Mouse (Mus musculus): Measurements from ENCODE around the gene Ctrb1. TPM values are rescaled to one million over a fixed set of nuclear protein-coding genes. Genes with fewer than 3 reads are reported as not detected.
A peak's percentile ranks its signal among the peaks of the same experiment; 100 is the strongest.
"Not testable (repeated sequence)": the region's sequence is repeated elsewhere in the genome, so short reads cannot be mapped to it uniquely, and the experiment has no call there.

The Ctrb1 gene
- polyA plus RNA-seq, 1 experiment from 2014 or later: not detected

GRCm38 (mm10) chr8:111666751-111667150, 24.1 kb downstream of the Ctrb1 start:
- Histone ChIP-seq H3K27me3 (no peaks in the 10 kb centered on the region), H3K9ac (no peak overlapping the region), H3K4me2 (no peak overlapping the region), H3K36me3 (peaks cover 48% of the 10 kb centered on the region), H3K4me3 (no peak overlapping the region), H3K9me3 (no peaks in the 10 kb centered on the region), H3K4me1 (replicated peaks) (no peaks in the 10 kb centered on the region), H3K27ac (no peak overlapping the region)
- ATAC-seq (ENCODE audit: low FRiP score): no peak
- WGBS: 96% methylated on average over 2 of the region's 2 CpGs

- no peak for ATAC-seq (ENCODE audit: low FRiP score)
- 89% methylated on average over 3 of the region's 3 CpGs for WGBS
Observed at GRCm38 (mm10) chr8:111662473-111662872, 28.3 kb downstream of the Ctrb1 start.

GRCm38 (mm10) chr8:111658819-111659423, 31.9 kb downstream of the Ctrb1 start:
- H3K27me3 ChIP-seq: no peaks in the 10 kb centered on the region
- 86% methylated on average over 6 of the region's 6 CpGs for WGBS
- no peak overlapping the region for H3K4me3 ChIP-seq
- peaks cover 23% of the 10 kb centered on the region for H3K36me3 ChIP-seq
- no peak overlapping the region for H3K9ac ChIP-seq
- no peak overlapping the region for H3K27ac ChIP-seq
- no peak for ATAC-seq (ENCODE audit: low FRiP score)
- H3K4me2 ChIP-seq: no peak overlapping the region
- H3K9me3 ChIP-seq: no peaks in the 10 kb centered on the region
- H3K4me1 ChIP-seq (replicated peaks): no peaks in the 10 kb centered on the region; the same call in 1 of the 2 replicates

More at GRCm38 (mm10) chr8:111662473-111662872, 28.3 kb downstream of the Ctrb1 start:
- H3K36me3 ChIP-seq: peaks cover 31% of the 10 kb centered on the region
- no peak overlapping the region for H3K4me3 ChIP-seq
- no peak overlapping the region for H3K9ac ChIP-seq
- H3K27ac ChIP-seq: no peak overlapping the region
- no peaks in the 10 kb centered on the region for H3K9me3 ChIP-seq
- no peaks in the 10 kb centered on the region for H3K4me1 ChIP-seq (replicated peaks)
- no peak overlapping the region for H3K4me2 ChIP-seq
- H3K27me3 ChIP-seq: no peaks in the 10 kb centered on the region

- Histone ChIP-seq H3K36me3 (peaks cover 23% of the 10 kb centered on the region), H3K4me3 (no peak overlapping the region), H3K27me3 (no peaks in the 10 kb centered on the region), H3K9me3 (no peaks in the 10 kb centered on the region), H3K27ac (no peak overlapping the region), H3K9ac (no peak overlapping the region), H3K4me1 (replicated peaks) (no peaks in the 10 kb centered on the region; the same call in 1 of the 2 replicates), H3K4me2 (no peak overlapping the region)
- 22% methylated on average over 1 of the region's 1 CpGs for WGBS
- ATAC-seq (ENCODE audit: low FRiP score): no peak
Observed at GRCm38 (mm10) chr8:111657312-111657854, 33.4 kb downstream of the Ctrb1 start.

GRCm38 (mm10) chr8:111653524-111653923, 37.3 kb downstream of the Ctrb1 start:
- peaks cover 1% of the 10 kb centered on the region for H3K4me1 ChIP-seq (replicated peaks)
- H3K9me3 ChIP-seq: no peaks in the 10 kb centered on the region
- ATAC-seq (ENCODE audit: low FRiP score): no peak
- H3K9ac ChIP-seq: no peak overlapping the region
- no peak overlapping the region for H3K27ac ChIP-seq
- no peaks in the 10 kb centered on the region for H3K27me3 ChIP-seq
- H3K36me3 ChIP-seq: 0 out of 2 replicates have a peak, but pooled peaks cover 4% of the 10 kb centered on the region
- no peak overlapping the region for H3K4me3 ChIP-seq
- H3K4me2 ChIP-seq: no peak overlapping the region
- 98% methylated on average over 2 of the region's 2 CpGs for WGBS

- WGBS: 84% methylated on average over 3 of the region's 3 CpGs
Observed at GRCm38 (mm10) chr8:111650651-111651050, 40.2 kb downstream of the Ctrb1 start.

GRCm38 (mm10) chr8:111648834-111649233, 42.0 kb downstream of the Ctrb1 start:
- Histone ChIP-seq H3K4me2 (no peak overlapping the region), H3K9ac (no peak overlapping the region), H3K4me1 (replicated peaks) (peaks cover 12% of the 10 kb centered on the region), H3K27ac (no peak overlapping the region), H3K36me3 (0 out of 2 replicates have a peak, but pooled peaks cover 2% of the 10 kb centered on the region), H3K4me3 (no peak overlapping the region), H3K27me3 (no peaks in the 10 kb centered on the region), H3K9me3 (no peaks in the 10 kb centered on the region)
- ATAC-seq (ENCODE audit: low FRiP score): no peak
- WGBS: 57% methylated on average over 2 of the region's 2 CpGs

More at GRCm38 (mm10) chr8:111650651-111651050, 40.2 kb downstream of the Ctrb1 start:
- H3K36me3 ChIP-seq: 0 out of 2 replicates have a peak, but pooled peaks cover 6% of the 10 kb centered on the region
- no peak overlapping the region for H3K9ac ChIP-seq
- no peak for ATAC-seq (ENCODE audit: low FRiP score)
- no peaks in the 10 kb centered on the region for H3K9me3 ChIP-seq
- no peak overlapping the region for H3K4me3 ChIP-seq
- no peak overlapping the region for H3K27ac ChIP-seq
- no peak overlapping the region for H3K4me2 ChIP-seq
- peaks cover 4% of the 10 kb centered on the region; the same call in 1 of the 2 replicates for H3K4me1 ChIP-seq (replicated peaks)
- H3K27me3 ChIP-seq: no peaks in the 10 kb centered on the region

GRCm38 (mm10) chr8:111645715-111646114, 45.1 kb downstream of the Ctrb1 start:
- ATAC-seq (ENCODE audit: low FRiP score): no peak
- H3K4me3 ChIP-seq: no peak overlapping the region
- WGBS: 95% methylated on average over 8 of the region's 8 CpGs

GRCm38 (mm10) chr8:111644286-111645051, 46.3 kb downstream of the Ctrb1 start:
- H3K9ac ChIP-seq: peak overlapping the region; percentile 87; the same call in 1 of the 2 replicates

More at GRCm38 (mm10) chr8:111645715-111646114, 45.1 kb downstream of the Ctrb1 start:
- 0 out of 2 replicates have a peak, but pooled peaks cover 2% of the 10 kb centered on the region for H3K36me3 ChIP-seq
- H3K4me2 ChIP-seq: no peak overlapping the region
- no peak overlapping the region for H3K27ac ChIP-seq
- no peaks in the 10 kb centered on the region for H3K27me3 ChIP-seq
- no peak overlapping the region for H3K9ac ChIP-seq
- H3K4me1 ChIP-seq (replicated peaks): peaks cover 17% of the 10 kb centered on the region
- H3K9me3 ChIP-seq: no peaks in the 10 kb centered on the region

GRCm38 (mm10) chr8:111643264-111644141, 47.3 kb downstream of the Ctrb1 start, which contains the start of gene Zfp1:
TSS of gene Zfp1 (plus strand) at chr8:111643401.
- under 1% methylated on average over 72 of the region's 75 CpGs for WGBS

More at GRCm38 (mm10) chr8:111644286-111645051, 46.3 kb downstream of the Ctrb1 start:
- not testable (repeated sequence) for H3K36me3 ChIP-seq; ATAC-seq (ENCODE audit: low FRiP score); H3K27me3 ChIP-seq; H3K9me3 ChIP-seq
- Histone ChIP-seq H3K4me3 (peak overlapping the region; percentile 87), H3K4me2 (peak overlapping the region; percentile 60), H3K4me1 (replicated peaks) (peaks cover 17% of the 10 kb centered on the region), H3K27ac (peak overlapping the region; percentile 93)
- WGBS: 67% methylated on average over 12 of the region's 12 CpGs

GRCm38 (mm10) chr8:111642939-111643263, 47.9 kb downstream of the Ctrb1 start:
- Histone ChIP-seq H3K27ac (peak overlapping the region; percentile 93), H3K4me1 (replicated peaks) (peaks cover 14% of the 10 kb centered on the region), H3K36me3 (0 out of 2 replicates have a peak, but pooled peaks cover 2% of the 10 kb centered on the region), H3K9me3 (no peaks in the 10 kb centered on the region), H3K27me3 (no peaks in the 10 kb centered on the region), H3K4me3 (peak overlapping the region; percentile 87), H3K4me2 (peak overlapping the region; percentile 60), H3K9ac (peak overlapping the region; percentile 56; the same call in 1 of the 2 replicates)
- WGBS: 15% methylated on average over 5 of the region's 5 CpGs
- ATAC-seq (ENCODE audit: low FRiP score): peak; percentile 56

More at GRCm38 (mm10) chr8:111643264-111644141, 47.3 kb downstream of the Ctrb1 start, which contains the start of gene Zfp1:
- H3K9ac ChIP-seq: peak within 1 kb of the TSS; percentile 87
- peak within 1 kb of the TSS; percentile 93 for H3K27ac ChIP-seq
- H3K9me3 ChIP-seq: no peaks in the 10 kb centered on the region
- peak within 1 kb of the TSS; percentile 87 for H3K4me3 ChIP-seq
- peak; percentile 99 for ATAC-seq (ENCODE audit: low FRiP score)
- 0 out of 2 replicates have a peak, but pooled peaks cover 2% of the 10 kb centered on the region for H3K36me3 ChIP-seq
- no peaks in the 10 kb centered on the region for H3K27me3 ChIP-seq
- peak within 1 kb of the TSS; percentile 60 for H3K4me2 ChIP-seq
- peaks cover 16% of the 10 kb centered on the region for H3K4me1 ChIP-seq (replicated peaks)
